Mouse (Mus musculus): Measurements from ENCODE around the gene Bmp4. TPM values are rescaled to one million over a fixed set of nuclear protein-coding genes. Genes with fewer than 3 reads are reported as not detected.
A peak's percentile ranks its signal among the peaks of the same experiment; 100 is the strongest.

Bmp4 gene
- 15.4 and 20.9 TPM in 2 replicates for polyA plus RNA-seq (2016; fragmentation: Nextera tagmentation; extraction: Ambion mirVana)

DNA sequence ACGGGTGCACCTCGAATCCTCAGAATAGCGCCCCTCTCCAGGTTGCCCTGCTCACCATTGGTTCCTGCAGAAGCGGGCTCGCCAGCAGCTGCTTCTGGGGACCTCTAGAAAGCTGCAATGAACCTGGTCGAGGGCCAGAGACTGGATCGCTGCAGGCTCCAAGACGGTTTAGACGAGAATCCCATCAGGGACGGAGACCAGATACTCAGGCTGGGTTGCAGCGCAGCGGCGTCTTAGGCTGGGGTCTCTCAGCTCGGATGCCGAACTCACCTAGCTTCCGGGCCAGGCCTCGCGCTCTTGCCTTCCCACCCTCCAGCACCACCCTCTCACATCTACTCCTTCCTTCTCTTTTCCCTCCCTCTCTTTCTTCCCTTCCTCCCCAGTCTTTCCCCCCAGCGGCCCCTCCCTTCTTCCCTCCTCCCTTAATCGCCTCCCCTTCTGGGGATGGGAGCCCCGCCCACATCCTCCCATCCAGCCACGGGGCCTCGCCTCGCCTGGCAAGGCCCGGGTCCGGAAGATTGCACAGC lies at the start of gene Bmp4:
Bmp4 (minus strand) TSS at position 421 of the 527 bp plus-strand sequence.
- H3K27me3 ChIP-seq (ENCODE audit: insufficient read depth, poor library complexity, severe bottlenecking), result peaks cover 94% of the 10 kb centered on the region
- H3K4me1 ChIP-seq (replicated peaks), result peaks cover 45% of the 10 kb centered on the region
- H3K4me3 ChIP-seq, result peak within 1 kb of the TSS; percentile 63
- 0 out of 2 replicates have a peak within 1 kb of the TSS, but pooled peaks have one; percentile 3 for H3K27ac ChIP-seq
- no peaks in the 10 kb centered on the region for H3K9me3 ChIP-seq
- DNase-seq (ENCODE audit: low spot score), result peak; percentile 56
- 2% methylated on average over 26 of the region's 26 CpGs for WGBS
- no peaks in the 10 kb centered on the region for H3K36me3 ChIP-seq

DNA sequence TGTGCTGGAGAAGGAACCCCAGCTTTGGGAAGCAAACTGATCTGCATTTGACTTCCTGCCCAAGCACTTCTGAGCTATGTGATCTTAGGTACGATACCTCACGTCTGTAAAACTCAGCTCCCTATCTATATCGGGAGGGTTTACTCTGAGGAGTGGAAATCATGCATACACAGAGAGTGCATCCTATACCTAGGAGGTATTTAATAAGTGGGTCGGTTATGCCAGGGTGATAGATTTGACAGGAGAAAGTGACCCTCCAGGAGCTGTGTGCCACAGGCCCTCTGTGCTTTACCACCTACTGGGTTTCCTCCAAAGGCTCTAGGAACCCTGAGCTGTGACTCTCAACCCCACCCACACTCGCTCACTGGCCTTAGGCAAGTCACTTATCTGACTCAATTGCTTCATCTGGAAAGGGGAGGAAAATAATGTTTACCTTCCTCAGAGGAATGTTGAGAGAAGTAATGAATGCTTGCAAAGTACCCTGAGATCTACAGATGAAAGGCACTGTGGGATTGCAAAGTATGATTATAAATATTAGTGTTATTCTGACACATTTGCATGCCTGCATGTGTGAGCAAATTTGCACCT lies 49.1 kb upstream of the Bmp4 start:
- Histone ChIP-seq H3K4me3 (no peak overlapping the region), H3K36me3 (no peaks in the 10 kb centered on the region), H3K4me1 (replicated peaks) (peaks cover 11% of the 10 kb centered on the region), H3K9me3 (no peaks in the 10 kb centered on the region), H3K27ac (no peak overlapping the region), H3K27me3 (ENCODE audit: insufficient read depth, poor library complexity, severe bottlenecking) (no peaks in the 10 kb centered on the region)
- 90% methylated on average over 5 of the region's 5 CpGs for WGBS
- DNase-seq (ENCODE audit: low spot score), result no peak

GRCm38 (mm10) chr14:46436471-46437090 lies 46.1 kb upstream of the Bmp4 start:
- no peaks in the 10 kb centered on the region for H3K27me3 ChIP-seq (ENCODE audit: insufficient read depth, poor library complexity, severe bottlenecking)
- peaks cover 11% of the 10 kb centered on the region for H3K4me1 ChIP-seq (replicated peaks)
- H3K9me3 ChIP-seq, result no peaks in the 10 kb centered on the region
- no peaks in the 10 kb centered on the region for H3K36me3 ChIP-seq
- H3K27ac ChIP-seq, result no peak overlapping the region; the same call in 1 of the 2 replicates
- peak; percentile 34 for DNase-seq (ENCODE audit: low spot score)
- 13% methylated on average over 9 of the region's 9 CpGs for WGBS
- no peak overlapping the region for H3K4me3 ChIP-seq

DNA sequence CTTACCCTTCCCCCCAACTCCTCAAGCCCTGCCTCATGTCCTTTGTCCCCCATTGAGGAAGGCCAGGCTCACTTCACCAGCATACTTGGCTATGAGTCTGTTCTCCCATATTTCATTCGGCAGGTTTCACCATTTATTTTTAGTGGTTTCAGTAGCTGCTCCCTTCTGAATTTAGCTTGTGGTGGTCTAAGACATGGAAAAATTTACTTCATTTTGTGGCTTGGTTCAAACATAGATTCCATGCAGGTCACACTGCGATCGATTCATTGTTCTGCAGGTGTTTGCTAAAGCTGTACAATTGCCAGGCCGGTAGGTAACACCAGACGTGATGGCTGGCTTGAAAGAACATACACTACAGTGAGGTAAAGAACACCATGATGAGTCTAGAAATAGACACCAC lies 39.8 kb upstream of the Bmp4 start:
- no peaks in the 10 kb centered on the region for H3K36me3 ChIP-seq
- WGBS, result 93% methylated on average over 5 of the region's 5 CpGs
- no peaks in the 10 kb centered on the region for H3K4me1 ChIP-seq (replicated peaks)
- H3K9me3 ChIP-seq, result no peaks in the 10 kb centered on the region
- no peak overlapping the region for H3K27ac ChIP-seq
- H3K4me3 ChIP-seq, result no peak overlapping the region
- no peaks in the 10 kb centered on the region for H3K27me3 ChIP-seq (ENCODE audit: insufficient read depth, poor library complexity, severe bottlenecking)
- DNase-seq (ENCODE audit: low spot score), result no peak

- no peak overlapping the region for H3K27ac ChIP-seq
- 95% methylated on average over 13 of the region's 13 CpGs for WGBS
- no peaks in the 10 kb centered on the region for H3K4me1 ChIP-seq (replicated peaks)
- H3K27me3 ChIP-seq (ENCODE audit: insufficient read depth, poor library complexity, severe bottlenecking), result no peaks in the 10 kb centered on the region
- H3K36me3 ChIP-seq, result no peaks in the 10 kb centered on the region
- no peaks in the 10 kb centered on the region for H3K9me3 ChIP-seq
- no peak for DNase-seq (ENCODE audit: low spot score)
- no peak overlapping the region for H3K4me3 ChIP-seq
These were observed 36.8 kb upstream of the Bmp4 start for GRCm38 (mm10) chr14:46427251-46427650.

- Histone ChIP-seq H3K36me3 (no peaks in the 10 kb centered on the region), H3K4me1 (replicated peaks) (peaks cover 15% of the 10 kb centered on the region), H3K9me3 (no peaks in the 10 kb centered on the region), H3K27me3 (ENCODE audit: insufficient read depth, poor library complexity, severe bottlenecking) (no peaks in the 10 kb centered on the region), H3K27ac (no peak overlapping the region), H3K4me3 (no peak overlapping the region)
- 89% methylated on average over 3 of the region's 3 CpGs for WGBS
- DNase-seq (ENCODE audit: low spot score), result no peak
These were observed 31.4 kb upstream of the Bmp4 start for GRCm38 (mm10) chr14:46421823-46422222.

DNA sequence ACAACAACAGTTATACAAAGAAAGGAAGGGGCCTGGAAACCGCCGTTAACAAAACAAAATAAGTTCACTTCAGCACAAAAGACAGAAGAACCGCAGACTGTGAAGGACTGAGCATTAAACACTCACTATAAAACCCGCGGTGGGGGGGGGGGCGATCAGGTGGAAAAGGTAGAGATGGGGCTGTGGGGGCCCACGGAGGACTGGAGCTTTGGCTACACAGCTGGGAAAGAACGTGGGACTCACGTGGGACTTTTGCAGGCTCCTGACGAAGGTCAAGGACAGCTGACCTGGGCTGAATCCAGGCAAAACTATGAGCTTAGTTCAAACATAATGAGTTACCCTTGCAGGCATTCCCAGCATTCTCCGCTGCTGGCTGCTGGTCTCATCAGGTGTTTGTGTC lies 28.8 kb upstream of the Bmp4 start:
- Histone ChIP-seq H3K27ac (no peak overlapping the region), H3K4me3 (no peak overlapping the region), H3K4me1 (replicated peaks) (peaks cover 15% of the 10 kb centered on the region), H3K27me3 (ENCODE audit: insufficient read depth, poor library complexity, severe bottlenecking) (no peaks in the 10 kb centered on the region), H3K9me3 (no peaks in the 10 kb centered on the region), H3K36me3 (no peaks in the 10 kb centered on the region)
- DNase-seq (ENCODE audit: low spot score), result no peak
- 55% methylated on average over 11 of the region's 11 CpGs for WGBS

DNA sequence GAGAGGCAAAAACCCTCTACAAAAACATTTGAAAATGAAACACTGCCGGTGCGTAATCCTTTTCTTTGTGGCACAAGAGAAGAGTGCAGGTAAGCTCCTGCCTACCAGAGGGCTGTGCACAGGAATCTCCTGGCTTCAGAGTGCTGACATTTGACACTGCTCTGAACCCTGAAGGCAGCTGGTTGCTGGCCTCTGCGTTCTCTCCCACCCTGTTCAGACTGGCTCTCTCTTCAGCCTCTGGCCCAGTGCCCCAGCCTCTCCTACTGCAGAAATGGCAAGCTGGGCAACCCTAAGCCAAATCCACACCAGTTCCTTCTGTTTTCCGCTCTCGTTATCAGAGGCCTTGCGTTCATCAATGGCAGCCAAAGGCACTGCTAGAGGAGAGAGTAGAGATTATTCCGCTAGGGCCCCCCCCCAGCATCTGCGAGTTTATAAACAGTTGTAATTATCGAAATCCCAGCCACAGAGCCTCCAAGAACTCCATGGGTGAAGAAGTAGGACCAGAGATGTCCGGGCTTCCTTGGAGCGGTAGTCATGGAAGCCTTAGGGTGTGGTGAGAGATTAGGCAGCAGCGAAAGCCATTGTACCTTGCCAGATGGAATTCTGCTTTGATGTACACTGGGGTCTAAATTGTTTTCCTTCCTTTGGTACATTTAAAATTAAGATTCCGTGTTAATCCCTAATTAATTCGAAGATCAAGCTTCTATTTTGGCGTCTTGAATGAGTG lies 28.1 kb upstream of the Bmp4 start:
- Histone ChIP-seq H3K9me3 (no peaks in the 10 kb centered on the region), H3K36me3 (no peaks in the 10 kb centered on the region), H3K4me3 (no peak overlapping the region), H3K4me1 (replicated peaks) (peaks cover 15% of the 10 kb centered on the region), H3K27ac (no peak overlapping the region), H3K27me3 (ENCODE audit: insufficient read depth, poor library complexity, severe bottlenecking) (no peaks in the 10 kb centered on the region)
- 74% methylated on average over 15 of the region's 15 CpGs for WGBS
- peak; percentile 16 for DNase-seq (ENCODE audit: low spot score)

DNA sequence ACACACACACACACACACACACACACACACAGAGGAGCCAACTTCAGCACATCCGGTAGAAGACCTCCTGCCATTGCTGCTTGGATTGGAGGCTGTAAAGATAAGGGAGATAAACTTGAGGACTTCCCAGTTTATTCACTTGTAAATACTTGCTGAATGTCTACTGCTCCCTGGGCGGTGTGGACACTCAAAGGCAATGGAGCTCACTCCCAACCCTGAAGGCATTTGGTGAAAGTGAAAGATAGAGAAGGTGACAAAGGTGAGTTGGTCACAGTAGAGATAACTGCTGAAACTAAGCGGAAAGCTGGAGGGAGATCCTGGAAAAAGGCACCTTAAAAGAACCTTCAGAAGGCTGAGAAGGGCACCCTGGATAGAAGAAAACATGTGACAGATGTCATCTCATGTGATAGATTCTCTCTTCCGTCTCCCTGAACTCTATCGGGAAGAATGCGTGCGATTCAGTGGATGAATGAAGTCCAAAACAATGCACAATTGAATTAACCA lies 22.1 kb upstream of the Bmp4 start:
- Histone ChIP-seq H3K27ac (no peak overlapping the region), H3K27me3 (ENCODE audit: insufficient read depth, poor library complexity, severe bottlenecking) (no peaks in the 10 kb centered on the region), H3K36me3 (no peaks in the 10 kb centered on the region), H3K4me3 (no peak overlapping the region), H3K9me3 (no peaks in the 10 kb centered on the region), H3K4me1 (replicated peaks) (0 out of 2 replicates have a peak, but pooled peaks cover 2% of the 10 kb centered on the region)
- 85% methylated on average over 7 of the region's 7 CpGs for WGBS
- no peak for DNase-seq (ENCODE audit: low spot score)

DNA sequence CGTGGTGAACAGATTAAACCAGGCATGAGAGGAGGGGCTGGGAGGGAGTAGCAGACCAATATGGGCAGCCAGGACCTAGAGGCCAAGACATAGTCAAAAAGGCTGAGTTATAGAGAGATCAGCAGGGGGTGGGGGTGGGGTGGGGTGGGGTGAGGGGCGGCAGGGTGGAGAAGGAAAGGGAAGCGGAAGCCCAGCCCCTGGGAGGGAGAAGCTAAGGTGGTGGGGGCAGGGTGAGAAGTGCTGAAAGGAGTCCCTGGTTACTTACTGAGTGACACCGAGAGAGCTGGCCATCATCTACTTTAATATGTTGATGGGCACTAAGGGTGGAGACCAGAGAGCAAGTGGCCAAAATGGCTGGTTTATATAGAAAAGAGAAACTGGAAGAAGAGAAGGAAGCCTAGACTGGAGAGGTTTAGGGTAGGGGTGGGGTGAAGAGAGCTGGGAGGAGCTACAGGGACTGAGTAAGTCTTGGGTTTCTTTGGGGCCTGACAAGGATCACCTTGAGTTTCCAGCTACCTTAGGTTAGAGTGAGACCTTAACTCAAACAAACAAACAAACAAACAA lies 20.2 kb upstream of the Bmp4 start:
- Histone ChIP-seq H3K27ac (no peak overlapping the region), H3K4me3 (no peak overlapping the region), H3K27me3 (ENCODE audit: insufficient read depth, poor library complexity, severe bottlenecking) (no peaks in the 10 kb centered on the region), H3K4me1 (replicated peaks) (0 out of 2 replicates have a peak, but pooled peaks cover 2% of the 10 kb centered on the region), H3K9me3 (no peaks in the 10 kb centered on the region), H3K36me3 (no peaks in the 10 kb centered on the region)
- 46% methylated on average over 4 of the region's 4 CpGs for WGBS
- no peak for DNase-seq (ENCODE audit: low spot score)

DNA sequence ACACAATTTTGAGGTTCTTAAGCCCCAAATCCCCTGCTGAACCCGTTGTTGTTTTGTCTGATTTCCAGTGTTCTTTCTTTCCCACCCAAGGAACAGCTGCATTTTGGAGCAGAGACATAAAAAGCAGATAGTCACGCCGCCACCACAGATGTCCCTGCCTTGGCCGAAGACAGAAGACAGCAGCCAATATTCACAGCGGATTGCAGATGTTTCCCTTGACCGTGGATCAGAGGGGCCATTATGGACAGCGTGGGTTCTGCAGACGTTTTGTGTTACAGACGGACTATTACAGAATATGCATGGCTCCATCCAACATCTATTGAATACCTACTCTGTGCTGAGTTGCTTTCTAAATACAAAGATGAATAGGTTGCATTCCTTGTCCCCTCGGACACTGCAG lies 18.5 kb upstream of the Bmp4 start:
- 0 out of 2 replicates have a peak, but pooled peaks cover 2% of the 10 kb centered on the region for H3K4me1 ChIP-seq (replicated peaks)
- H3K36me3 ChIP-seq, result no peaks in the 10 kb centered on the region
- WGBS, result 85% methylated on average over 10 of the region's 10 CpGs
- H3K4me3 ChIP-seq, result no peak overlapping the region
- no peaks in the 10 kb centered on the region for H3K9me3 ChIP-seq
- no peaks in the 10 kb centered on the region for H3K27me3 ChIP-seq (ENCODE audit: insufficient read depth, poor library complexity, severe bottlenecking)
- DNase-seq (ENCODE audit: low spot score), result no peak
- no peak overlapping the region for H3K27ac ChIP-seq

- H3K36me3 ChIP-seq, result no peaks in the 10 kb centered on the region
- WGBS, result 89% methylated on average over 3 of the region's 3 CpGs
- H3K4me3 ChIP-seq, result no peak overlapping the region
- no peak overlapping the region for H3K27ac ChIP-seq
- H3K27me3 ChIP-seq (ENCODE audit: insufficient read depth, poor library complexity, severe bottlenecking), result no peaks in the 10 kb centered on the region
- DNase-seq (ENCODE audit: low spot score), result no peak
- H3K4me1 ChIP-seq (replicated peaks), result 0 out of 2 replicates have a peak, but pooled peaks cover 2% of the 10 kb centered on the region
- H3K9me3 ChIP-seq, result no peaks in the 10 kb centered on the region
These were observed 17.9 kb upstream of the Bmp4 start for GRCm38 (mm10) chr14:46408319-46408718.

All from hindbrain, embryonic 10.5 days (tissue).